Mouse (Mus musculus): ENCODE results near the gene Caskin2. TPM values are rescaled to one million over a fixed set of nuclear protein-coding genes. Genes with fewer than 3 reads are reported as not detected.
"Not testable (repeated sequence)": the region's sequence is repeated elsewhere in the genome, so short reads cannot be mapped to it uniquely, and the experiment has no call there.

Gene Caskin2
- polyA plus RNA-seq (2012; rRNA removed): 24.7 and 24.8 TPM in 2 replicates

GRCm38 (mm10) chr11:115813507-115814296, at the start of gene Caskin2:
Gene Caskin2, minus strand, starts transcription at chr11:115813639.
- peak; percentile 98 for DNase-seq (ENCODE audit: low read depth)
- peak; percentile 95 for TF ChIP-seq CTCF (IDR thresholded peaks at IDR 0.05; ENCODE audit: borderline replicate concordance, extremely low read depth, insufficient read depth, insufficient read length)
- TF ChIP-seq POLR2A (IDR thresholded peaks at IDR 0.05; ENCODE audit: borderline replicate concordance, extremely low read depth, insufficient read depth, insufficient read length, poor library complexity, severe bottlenecking): no peak; the same call in 1 of the 2 replicates

GRCm38 (mm10) chr11:115859143-115859945, 45.9 kb upstream of the Caskin2 start:
- DNase-seq (ENCODE audit: low read depth): peak; percentile 86
- TF ChIP-seq CTCF (IDR thresholded peaks at IDR 0.05; ENCODE audit: borderline replicate concordance, extremely low read depth, insufficient read depth, insufficient read length) (peak; percentile 73), POLR2A (IDR thresholded peaks at IDR 0.05; ENCODE audit: borderline replicate concordance, extremely low read depth, insufficient read depth, insufficient read length, poor library complexity, severe bottlenecking) (no peak)

GRCm38 (mm10) chr11:115858354-115858753, 44.9 kb upstream of the Caskin2 start, which contains the start of gene Myo15b:
Gene Myo15b, plus strand, starts transcription at chr11:115858406.
- TF ChIP-seq CTCF (IDR thresholded peaks at IDR 0.05; ENCODE audit: borderline replicate concordance, extremely low read depth, insufficient read depth, insufficient read length): no peak
- TF ChIP-seq POLR2A (IDR thresholded peaks at IDR 0.05; ENCODE audit: borderline replicate concordance, extremely low read depth, insufficient read depth, insufficient read length, poor library complexity, severe bottlenecking): no peak
- no peak for DNase-seq (ENCODE audit: low read depth)

GRCm38 (mm10) chr11:115857936-115858335, 44.5 kb upstream of the Caskin2 start:
- no peak for DNase-seq (ENCODE audit: low read depth)
- no peak for TF ChIP-seq POLR2A (IDR thresholded peaks at IDR 0.05; ENCODE audit: borderline replicate concordance, extremely low read depth, insufficient read depth, insufficient read length, poor library complexity, severe bottlenecking)
- TF ChIP-seq CTCF (IDR thresholded peaks at IDR 0.05; ENCODE audit: borderline replicate concordance, extremely low read depth, insufficient read depth, insufficient read length): no peak

- not testable (repeated sequence) for DNase-seq (ENCODE audit: low read depth)
These were observed 43.7 kb upstream of the Caskin2 start for GRCm38 (mm10) chr11:115857146-115857545.

GRCm38 (mm10) chr11:115854674-115855073, 41.2 kb upstream of the Caskin2 start:
- DNase-seq (ENCODE audit: low read depth): no peak
- TF ChIP-seq CTCF (IDR thresholded peaks at IDR 0.05; ENCODE audit: borderline replicate concordance, extremely low read depth, insufficient read depth, insufficient read length) (no peak), POLR2A (IDR thresholded peaks at IDR 0.05; ENCODE audit: borderline replicate concordance, extremely low read depth, insufficient read depth, insufficient read length, poor library complexity, severe bottlenecking) (no peak)

GRCm38 (mm10) chr11:115845819-115846218, 32.4 kb upstream of the Caskin2 start:
- no peak for DNase-seq (ENCODE audit: low read depth)
- TF ChIP-seq CTCF (IDR thresholded peaks at IDR 0.05; ENCODE audit: borderline replicate concordance, extremely low read depth, insufficient read depth, insufficient read length) (no peak), POLR2A (IDR thresholded peaks at IDR 0.05; ENCODE audit: borderline replicate concordance, extremely low read depth, insufficient read depth, insufficient read length, poor library complexity, severe bottlenecking) (no peak)

- DNase-seq (ENCODE audit: low read depth): no peak
- TF ChIP-seq POLR2A (IDR thresholded peaks at IDR 0.05; ENCODE audit: borderline replicate concordance, extremely low read depth, insufficient read depth, insufficient read length, poor library complexity, severe bottlenecking): no peak
- no peak for TF ChIP-seq CTCF (IDR thresholded peaks at IDR 0.05; ENCODE audit: borderline replicate concordance, extremely low read depth, insufficient read depth, insufficient read length)
These were observed 30.8 kb upstream of the Caskin2 start for GRCm38 (mm10) chr11:115844240-115844639.

- DNase-seq (ENCODE audit: low read depth): no peak
- TF ChIP-seq CTCF (IDR thresholded peaks at IDR 0.05; ENCODE audit: borderline replicate concordance, extremely low read depth, insufficient read depth, insufficient read length): no peak
- TF ChIP-seq POLR2A (IDR thresholded peaks at IDR 0.05; ENCODE audit: borderline replicate concordance, extremely low read depth, insufficient read depth, insufficient read length, poor library complexity, severe bottlenecking): no peak
These were observed 30.4 kb upstream of the Caskin2 start for GRCm38 (mm10) chr11:115843891-115844239.

- DNase-seq (ENCODE audit: low read depth): no peak
- TF ChIP-seq CTCF (IDR thresholded peaks at IDR 0.05; ENCODE audit: borderline replicate concordance, extremely low read depth, insufficient read depth, insufficient read length) (no peak), POLR2A (IDR thresholded peaks at IDR 0.05; ENCODE audit: borderline replicate concordance, extremely low read depth, insufficient read depth, insufficient read length, poor library complexity, severe bottlenecking) (no peak)
These were observed 29.9 kb upstream of the Caskin2 start for GRCm38 (mm10) chr11:115843141-115843890.

- no peak for DNase-seq (ENCODE audit: low read depth)
- TF ChIP-seq POLR2A (IDR thresholded peaks at IDR 0.05; ENCODE audit: borderline replicate concordance, extremely low read depth, insufficient read depth, insufficient read length, poor library complexity, severe bottlenecking) (no peak), CTCF (IDR thresholded peaks at IDR 0.05; ENCODE audit: borderline replicate concordance, extremely low read depth, insufficient read depth, insufficient read length) (no peak)
These were observed 28.6 kb upstream of the Caskin2 start for GRCm38 (mm10) chr11:115841961-115842550.

All from brain, embryonic 14.5 days (tissue).